Mouse (Mus musculus) small intestine, adult 2 months (tissue): Measurements from ENCODE around the gene Hrct1.

Experiments used
- CTCF ChIP-seq: fragments of 200-500 bp; IDR thresholded peaks from 2 replicates; pipeline ENCODE4 v1.5.1; 2012; ENCODE audit warnings: low read depth, mild to moderate bottlenecking, control low read depth, inconsistent platforms, low read length, moderate library complexity, mixed read lengths; ENCODE audit not compliant: insufficient replicate concordance, insufficient read length; ENCODE audit errors: extremely low read depth
- POLR2A ChIP-seq: fragments of 200-500 bp; IDR thresholded peaks from 2 replicates; pipeline ENCODE4 v1.6.1; 2012; ENCODE audit warnings: low read depth, mild to moderate bottlenecking, control low read depth, inconsistent platforms, low read length, moderate library complexity

DNA sequence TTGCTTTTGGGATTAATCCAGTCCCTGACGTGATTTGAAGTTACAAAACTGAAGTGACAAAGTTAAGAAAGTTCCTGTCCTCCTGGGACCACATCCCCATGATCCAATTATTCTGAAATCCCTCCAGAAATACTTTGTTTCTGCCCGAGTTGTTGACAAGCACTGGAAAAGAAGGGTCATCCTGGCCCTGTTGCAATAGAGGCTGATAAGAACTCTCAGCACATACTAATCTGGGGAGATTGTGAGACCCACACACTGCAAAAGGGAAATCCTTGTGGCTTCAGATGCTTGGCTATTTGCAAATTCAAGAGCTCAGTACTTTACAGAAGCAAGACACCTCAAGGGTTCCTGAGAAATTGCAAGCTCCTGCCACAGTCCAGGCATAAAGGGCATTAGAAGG lies 45.3 kb downstream of the Hrct1 start:
- TF ChIP-seq CTCF (no peak), POLR2A (no peak)
